Mouse (Mus musculus): ENCODE data around the gene Gpc1. TPM values are rescaled to one million over a fixed set of nuclear protein-coding genes. Genes with fewer than 3 reads are reported as not detected.

Gpc1 gene
- 100 to 1,000 TPM; 246 to 275 TPM for total RNA-seq (2021)
- long read RNA-seq, experiment 1, full-length matches to known transcripts, result 131 of 242 reads
- long read RNA-seq, experiment 1, partial matches to known transcripts, result 110 of 242 reads
- long read RNA-seq, experiment 1, other reads (novel, unspliced or antisense), result 1 of 242 reads
- long read RNA-seq, experiment 2, full-length matches to known transcripts, result 287 of 400 reads
- long read RNA-seq, experiment 2, partial matches to known transcripts, result 98 of 400 reads
- long read RNA-seq, experiment 2, other reads (novel, unspliced or antisense), result 15 of 400 reads

GRCm38 (mm10) chr1:92831188-92832001 lies at the start of gene Gpc1:
Gene Gpc1 (plus strand): TSS chr1:92831645.
- DNase-seq, result peak; percentile 82

DNA sequence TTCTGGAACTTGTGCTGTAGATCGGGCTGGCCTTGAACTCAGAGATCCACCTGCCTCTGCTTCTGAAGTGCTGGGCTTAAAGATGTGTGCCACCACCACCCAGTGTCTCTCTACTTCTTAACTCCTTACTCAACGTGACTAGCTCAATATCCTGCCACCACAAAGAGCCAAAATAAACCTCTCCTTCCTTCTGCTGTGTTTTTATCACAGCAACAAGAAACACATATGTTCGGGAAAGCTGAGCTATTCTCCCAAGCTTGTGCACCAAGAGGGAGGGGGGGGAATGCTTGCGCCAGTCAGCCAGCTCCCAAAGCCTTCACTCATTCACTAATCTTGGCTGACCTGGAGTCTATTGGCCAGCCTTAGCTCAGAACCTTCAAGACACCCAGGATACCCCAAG lies 49.6 kb upstream of the Gpc1 start:
- no peak for DNase-seq

DNA sequence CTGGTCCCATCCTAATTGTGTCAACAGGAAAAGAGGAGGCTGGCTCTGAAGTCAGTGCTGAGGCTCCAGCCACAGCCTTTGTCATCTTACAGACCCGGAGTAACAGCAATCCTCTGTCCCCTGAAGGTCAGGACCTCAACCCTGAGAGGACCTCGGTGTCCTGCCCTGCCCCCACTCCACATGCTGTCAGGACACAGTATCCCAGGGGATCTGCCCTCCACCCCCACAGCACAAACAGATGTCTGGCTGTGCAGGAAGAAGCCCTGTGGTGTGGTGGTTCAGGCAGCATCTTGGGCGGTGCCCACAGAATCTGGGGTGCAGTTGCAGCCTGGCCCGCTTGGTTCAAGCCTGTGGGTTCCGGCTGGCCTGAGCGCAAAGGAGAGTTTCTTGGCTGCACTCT lies 48.9 kb upstream of the Gpc1 start:
- no peak for DNase-seq

DNA sequence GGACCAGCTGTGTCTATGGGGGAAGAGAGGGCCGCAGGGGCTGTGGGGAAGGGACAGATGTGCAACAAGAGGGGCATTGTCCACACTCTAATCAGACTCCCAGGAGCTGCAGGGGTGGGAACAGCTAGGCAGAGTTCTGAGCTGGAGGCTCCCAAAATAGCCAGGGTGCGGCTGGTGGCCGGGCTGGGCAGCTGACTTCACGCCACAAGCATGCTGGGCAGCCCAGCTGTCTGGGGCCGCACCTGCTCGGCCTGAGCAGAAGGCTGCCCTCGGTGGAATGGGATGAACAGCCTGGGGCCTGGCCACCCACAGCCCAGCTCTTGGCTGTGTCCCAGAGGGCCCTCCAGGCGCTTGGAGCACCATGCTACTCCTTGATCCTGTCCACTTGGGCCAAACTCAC lies 44.2 kb upstream of the Gpc1 start:
- DNase-seq, result peak; percentile 80

DNA sequence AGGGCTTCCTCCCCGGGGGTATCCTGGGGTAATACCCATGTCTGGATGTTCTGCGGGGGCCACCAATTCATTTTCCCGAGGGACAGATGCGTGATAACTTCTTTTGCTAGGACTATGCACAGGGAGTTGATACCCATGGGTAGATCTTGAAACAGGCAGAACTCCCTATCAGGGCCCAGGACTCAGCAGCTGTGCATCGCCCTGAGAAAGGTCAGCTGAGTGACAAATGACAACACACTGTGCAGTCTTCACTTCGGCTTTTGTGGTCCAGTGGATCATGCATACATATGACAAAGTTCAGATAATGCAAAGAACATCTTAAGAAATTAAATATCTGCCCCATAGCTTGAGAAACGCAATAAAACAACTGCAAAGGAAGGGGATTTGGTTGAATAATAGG lies 43.4 kb upstream of the Gpc1 start:
- no peak for DNase-seq

GRCm38 (mm10) chr1:92790628-92791027 lies 40.8 kb upstream of the Gpc1 start:
- DNase-seq, result no peak

DNA sequence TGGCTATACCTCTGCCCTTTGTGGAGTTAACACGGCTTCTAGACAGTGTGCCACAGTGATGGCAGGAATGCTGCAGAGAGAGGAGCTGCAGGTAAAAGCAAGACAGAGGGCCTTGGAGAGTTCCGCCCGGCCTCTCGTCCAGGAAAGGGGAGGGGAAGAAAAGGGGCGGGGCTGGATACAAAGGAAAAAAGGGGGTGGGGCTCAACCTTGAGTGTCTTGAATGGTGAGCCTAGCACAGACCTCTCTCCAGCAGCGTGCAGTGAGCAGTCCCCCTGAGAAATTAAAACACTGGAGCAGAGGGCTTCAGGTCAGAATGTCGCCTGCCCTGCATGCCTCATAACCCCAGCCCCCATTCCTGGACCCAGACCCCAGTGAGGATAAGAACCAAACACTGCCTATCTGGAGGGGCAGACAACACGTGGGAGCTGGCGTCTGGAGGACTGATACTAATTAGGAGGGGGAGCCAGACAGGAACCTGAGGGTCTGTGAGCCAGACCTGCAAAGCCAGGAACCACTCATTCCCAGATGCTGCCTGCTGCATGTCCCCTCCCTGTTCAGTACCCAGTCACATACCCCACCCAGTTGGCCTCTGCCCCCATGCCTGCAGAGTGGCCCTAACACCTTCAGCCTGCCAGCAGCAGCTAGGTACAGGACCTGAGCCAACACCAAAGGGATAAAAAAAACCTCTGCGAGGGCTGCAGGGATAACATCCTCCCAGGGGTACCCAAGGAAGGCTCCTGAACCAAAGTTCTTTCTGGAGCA lies 40.2 kb upstream of the Gpc1 start:
- DNase-seq, result no peak

GRCm38 (mm10) chr1:92793781-92794180 lies 37.7 kb upstream of the Gpc1 start:
- DNase-seq, result no peak

- no peak for DNase-seq
Measured at GRCm38 (mm10) chr1:92798425-92798824, 33.0 kb upstream of the Gpc1 start.

DNA sequence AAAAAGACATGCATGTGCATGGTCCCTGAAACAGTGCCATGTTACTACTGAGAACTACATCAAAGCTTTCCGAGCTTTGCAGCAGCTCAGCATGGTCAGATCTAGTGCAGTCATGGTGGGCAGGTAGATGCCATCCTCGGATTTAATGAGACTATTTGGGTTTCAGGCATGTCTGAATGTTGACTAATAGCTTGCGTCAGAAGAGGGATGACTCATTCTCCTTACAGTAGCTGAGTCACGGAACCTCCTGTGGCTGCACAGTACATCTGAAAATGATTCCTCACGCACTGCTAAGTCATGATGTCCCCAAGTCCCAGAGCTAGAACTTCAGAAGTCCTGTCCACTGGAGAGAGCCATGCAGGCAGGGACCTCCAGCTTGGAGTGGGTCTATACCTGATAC lies 31.8 kb upstream of the Gpc1 start:
- DNase-seq, result no peak

GRCm38 (mm10) chr1:92802362-92802761 lies 29.1 kb upstream of the Gpc1 start:
- no peak for DNase-seq

GRCm38 (mm10) chr1:92803376-92803775 lies 28.1 kb upstream of the Gpc1 start:
- no peak for DNase-seq

DNA sequence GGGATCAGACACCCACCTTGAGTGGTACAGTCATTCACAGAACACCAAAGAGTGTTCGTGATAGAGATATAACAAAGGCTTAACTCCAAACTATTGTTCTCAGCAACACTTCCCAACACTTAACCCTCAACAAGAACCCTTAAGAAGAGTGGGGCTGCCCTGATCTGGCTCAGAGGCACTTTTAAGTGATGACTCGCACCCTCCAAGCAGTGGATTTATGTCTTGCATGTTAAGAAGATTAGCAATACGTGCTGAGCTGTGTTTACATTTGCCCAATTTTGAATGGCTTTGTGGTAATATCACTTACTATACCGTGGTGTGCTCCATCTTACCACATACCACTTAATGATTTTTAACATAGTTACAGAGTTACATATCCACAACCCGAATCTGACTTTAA lies 26.3 kb upstream of the Gpc1 start:
- DNase-seq, result no peak

DNA sequence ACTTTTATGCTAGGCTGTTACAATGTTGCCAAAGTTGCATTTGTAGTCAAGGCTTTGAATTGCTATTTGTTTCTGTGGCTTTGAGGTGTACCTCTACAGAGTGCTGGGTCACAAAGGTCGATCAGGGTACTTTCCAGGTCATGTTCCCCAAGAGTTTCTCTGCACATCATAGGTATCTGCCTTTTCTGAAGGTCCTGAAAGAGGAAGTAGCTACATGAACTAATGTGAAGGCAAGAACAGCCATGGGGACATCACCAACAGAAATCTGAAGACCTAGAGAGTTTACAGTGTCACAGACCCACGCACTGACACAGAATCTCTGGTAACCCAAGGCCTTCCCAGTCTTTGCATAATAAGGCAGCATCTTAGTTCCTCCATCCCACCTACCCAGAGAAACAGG lies 25.6 kb upstream of the Gpc1 start:
- no peak for DNase-seq

- no peak for DNase-seq
Measured at GRCm38 (mm10) chr1:92806720-92807119, 24.7 kb upstream of the Gpc1 start.

DNA sequence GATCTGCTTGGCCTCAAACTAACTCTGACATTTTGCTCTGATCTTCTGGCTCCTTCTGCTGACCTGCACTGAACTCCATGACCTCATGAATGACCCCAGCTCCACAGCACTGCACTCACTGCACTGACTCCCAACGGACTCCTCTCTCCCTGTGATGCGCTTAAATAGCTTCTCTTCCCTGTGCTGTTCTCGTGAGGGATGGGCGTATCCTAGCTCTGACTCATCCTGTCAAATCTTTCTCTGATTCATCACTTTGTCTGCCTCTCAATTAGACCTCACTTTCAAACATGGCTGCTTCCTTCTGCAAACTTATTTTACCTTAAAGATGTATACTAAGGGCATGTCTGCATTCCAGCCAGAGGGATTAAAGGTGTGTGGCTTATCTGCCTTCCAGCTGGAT lies 21.8 kb upstream of the Gpc1 start:
- DNase-seq, result no peak

DNA sequence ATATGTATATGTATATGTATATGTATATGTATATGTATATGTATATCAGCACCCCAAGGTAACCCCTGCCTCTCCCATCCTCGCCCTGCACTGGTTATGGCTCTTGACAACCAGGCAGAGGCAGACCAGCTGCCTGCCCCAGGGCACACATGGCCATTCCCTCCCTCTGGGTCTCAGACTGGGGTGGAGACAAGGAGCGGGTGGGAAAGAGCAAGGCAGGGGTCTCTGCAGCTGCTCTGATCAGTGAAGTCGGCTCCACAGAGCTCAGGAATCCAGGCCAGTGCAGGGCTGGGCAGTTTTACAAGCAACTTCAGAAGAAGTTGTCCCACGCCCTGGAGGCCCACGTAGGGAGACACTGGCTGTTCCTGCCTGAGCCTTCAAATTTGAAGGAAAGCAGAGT lies 17.1 kb upstream of the Gpc1 start:
- DNase-seq, result no peak

DNA sequence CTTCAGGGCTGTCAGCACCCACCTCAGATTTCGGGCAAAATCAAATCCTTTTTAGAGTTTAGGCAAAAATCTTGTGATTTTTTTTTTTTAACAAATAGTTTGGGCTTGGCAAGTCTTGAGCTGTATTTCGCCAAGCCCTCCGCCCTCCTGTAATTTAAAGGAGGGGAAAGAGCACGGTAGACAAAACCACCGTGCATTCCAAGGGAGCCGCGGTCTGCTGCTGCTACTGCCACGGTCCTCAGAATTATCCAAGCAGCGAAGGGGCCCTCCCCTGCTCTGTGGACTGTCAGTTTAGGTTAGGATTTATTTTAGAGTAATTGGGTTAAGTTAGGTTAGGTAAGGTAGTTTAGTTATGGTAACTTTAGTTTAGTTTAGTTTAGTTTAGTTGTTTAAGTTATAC lies 16.3 kb upstream of the Gpc1 start:
- no peak for DNase-seq

DNA sequence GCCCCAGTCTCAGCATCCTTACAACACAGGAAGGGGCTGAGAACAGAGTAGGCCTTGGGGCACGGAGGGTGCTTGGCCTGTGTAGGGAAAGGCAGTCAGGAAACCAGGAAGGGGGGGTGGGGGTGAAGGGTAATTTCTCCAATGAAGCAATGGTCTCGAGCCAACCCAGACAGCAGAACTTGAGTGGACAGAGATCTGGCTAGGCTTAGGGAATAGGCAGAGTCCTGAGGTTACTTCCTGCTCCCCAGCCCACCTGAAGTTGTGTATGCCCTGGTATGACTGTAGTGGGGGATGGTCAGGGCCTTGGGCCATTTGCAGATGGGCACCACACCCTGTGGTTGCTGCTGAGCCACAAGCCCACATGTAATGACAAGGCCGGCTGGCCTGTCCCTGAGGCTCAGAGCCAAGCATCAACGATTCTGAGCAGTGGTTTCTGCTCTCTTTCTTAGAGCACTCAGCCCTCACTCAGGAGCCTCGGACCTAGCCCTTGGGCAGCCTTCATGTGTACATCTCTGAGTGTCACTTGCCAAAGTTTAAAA lies 15.6 kb upstream of the Gpc1 start:
- no peak for DNase-seq

DNA sequence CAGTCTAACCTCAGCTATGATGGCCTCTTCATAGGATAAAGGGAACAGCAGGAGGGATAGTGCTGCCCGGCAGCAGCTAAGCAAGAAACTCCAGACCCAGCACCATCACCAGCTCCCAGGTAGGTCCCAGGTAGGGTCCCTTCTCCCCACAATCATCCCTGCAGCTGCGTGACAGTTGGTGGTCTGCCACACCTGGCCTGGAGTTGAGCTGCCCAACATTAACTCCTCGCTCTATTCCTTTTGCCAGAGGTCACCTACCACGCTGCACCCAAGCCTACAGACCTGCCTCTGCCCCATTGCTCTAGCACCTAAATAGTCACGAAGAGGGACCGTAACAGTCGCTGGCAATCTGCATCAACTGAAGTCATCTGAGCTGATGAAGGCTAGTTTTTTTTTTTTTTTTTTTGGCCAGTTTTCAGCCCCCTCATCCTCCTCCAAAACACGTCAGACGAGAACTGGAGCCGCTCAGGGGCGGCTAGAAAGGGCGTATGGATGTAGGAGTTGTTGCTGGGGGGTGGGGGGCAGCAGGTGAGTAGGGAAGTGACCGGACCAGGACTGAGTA lies 738 bp upstream of the Gpc1 start:
- DNase-seq, result no peak

DNA sequence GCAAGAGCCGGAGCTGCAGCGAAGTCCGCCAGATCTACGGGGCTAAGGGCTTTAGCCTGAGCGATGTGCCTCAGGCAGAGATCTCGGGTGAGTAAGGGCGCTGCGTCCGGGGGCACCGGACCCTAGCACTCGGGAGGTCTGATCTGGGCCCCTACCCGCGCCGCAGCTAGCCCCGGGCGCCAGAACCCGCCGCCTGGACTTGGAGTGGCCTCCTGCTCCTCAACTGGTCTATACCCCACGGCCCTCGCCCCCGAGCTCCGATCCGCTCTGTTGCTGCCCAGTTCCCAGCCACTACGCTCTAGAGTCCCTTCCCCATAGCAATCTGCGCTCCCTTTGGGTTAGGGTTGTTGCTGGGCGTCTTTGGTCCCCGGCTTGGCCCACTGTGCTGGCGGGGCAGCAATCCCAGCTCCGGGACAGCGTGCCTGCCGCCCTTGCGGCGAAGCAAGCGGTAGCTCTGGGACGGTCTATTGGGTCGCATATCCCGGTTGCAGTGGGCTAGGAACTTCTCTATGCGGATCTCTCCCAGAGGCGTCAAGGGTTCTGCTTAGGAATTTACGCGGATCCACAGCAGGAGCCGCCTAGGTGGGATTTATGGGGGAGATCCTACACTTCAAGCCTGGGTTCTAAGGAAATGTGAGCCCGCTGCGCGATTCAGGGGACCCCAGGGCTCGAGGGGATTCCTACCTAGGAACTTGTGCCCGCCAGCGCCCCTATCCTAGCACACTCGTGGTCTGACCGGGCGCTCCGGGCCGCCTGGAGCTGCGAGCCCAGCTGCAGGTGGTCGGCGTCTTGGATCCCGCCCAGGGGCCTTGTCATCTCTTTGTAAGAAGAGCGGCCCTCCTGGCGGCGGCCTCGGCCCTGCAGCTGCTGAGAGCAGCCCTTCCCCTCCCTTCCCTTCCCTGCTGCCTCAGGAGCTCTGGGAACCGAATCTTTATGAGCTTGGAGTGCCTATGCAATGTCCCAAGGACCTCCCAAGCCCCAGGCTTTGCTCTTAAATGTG lies 866 bp downstream of the Gpc1 start:
- DNase-seq, result peak; percentile 61

All from gastrocnemius, postnatal 25 days (tissue).